Mouse (Mus musculus) spleen, adult 2 months (tissue): ENCODE data around the gene 1700025G04Rik. TPM values are rescaled to one million over a fixed set of nuclear protein-coding genes. Genes with fewer than 3 reads are reported as not detected.
A peak's percentile ranks its signal among the peaks of the same experiment; 100 is the strongest.
"Not testable (repeated sequence)": the region's sequence is repeated elsewhere in the genome, so short reads cannot be mapped to it uniquely, and the experiment has no call there.

Experiments
- DNase-seq, 2 experiments: peaks; one replicate each; pipeline versions ENCODE4 v3.0.0 to v3.0.0-alpha.2; 2012 to 2021; ENCODE audit warnings: low spot score in 2 of 2, low read depth in 1 of 2
- H3K27ac ChIP-seq: fragments of 200-500 bp; 2 replicates; pipeline ENCODE4 v1.5.1; 2012; ENCODE audit warnings: low read length, inconsistent platforms; ENCODE audit not compliant: insufficient read depth
- H3K27me3 ChIP-seq: fragments of 200-500 bp; 2 replicates; pipeline ENCODE4 v1.6.1; 2012; ENCODE audit warnings: mild to moderate bottlenecking, moderate library complexity, low read length, inconsistent platforms; ENCODE audit not compliant: control insufficient read depth, insufficient read depth
- H3K36me3 ChIP-seq: fragments of 200-500 bp; 2 replicates; pipeline ENCODE4 v1.6.1; 2012; ENCODE audit warnings: mild to moderate bottlenecking, low read length, inconsistent platforms; ENCODE audit not compliant: control insufficient read depth, insufficient read depth
- H3K4me1 ChIP-seq: fragments of 200-500 bp; 2 replicates; pipeline ENCODE4 v1.6.1; 2011; ENCODE audit warnings: inconsistent platforms; ENCODE audit not compliant: control insufficient read depth, insufficient read depth, insufficient read length
- H3K4me3 ChIP-seq: fragments of 200-500 bp; 2 replicates; pipeline ENCODE4 v1.5.1; 2011; ENCODE audit warnings: mild to moderate bottlenecking, inconsistent platforms; ENCODE audit not compliant: insufficient read depth, insufficient read length; ENCODE audit errors: extremely low read depth
- CTCF ChIP-seq: fragments of 200-500 bp; IDR thresholded peaks from 2 replicates; pipeline ENCODE4 v1.5.1; 2011; ENCODE audit warnings: mild to moderate bottlenecking, inconsistent platforms; ENCODE audit not compliant: insufficient read depth, insufficient read length, insufficient replicate concordance; ENCODE audit errors: extremely low read depth
- POLR2A ChIP-seq: fragments of 200-500 bp; IDR thresholded peaks from 2 replicates; pipeline ENCODE4 v1.6.1; 2011; ENCODE audit warnings: low read depth, low read length, inconsistent platforms
- WGBS: fragments of 180-500 bp; shearing (Covaris S2); methylation state at CpG from one replicate; pipeline ENCODE4 v1.1.7; 2018; 5-methylcytosine and 5-hydroxymethylcytosine counted together
- polyA plus RNA-seq: library from polyadenylated mRNA; depleted of rRNA; stranded (reverse); fragments of >200 nt; gene quantifications from 2 replicates; pipeline ENCODE4 v1.2.3, GENCODE M21; 2012

The 1700025G04Rik gene
- polyA plus RNA-seq, 1 experiment: 0.99 TPM

DNA sequence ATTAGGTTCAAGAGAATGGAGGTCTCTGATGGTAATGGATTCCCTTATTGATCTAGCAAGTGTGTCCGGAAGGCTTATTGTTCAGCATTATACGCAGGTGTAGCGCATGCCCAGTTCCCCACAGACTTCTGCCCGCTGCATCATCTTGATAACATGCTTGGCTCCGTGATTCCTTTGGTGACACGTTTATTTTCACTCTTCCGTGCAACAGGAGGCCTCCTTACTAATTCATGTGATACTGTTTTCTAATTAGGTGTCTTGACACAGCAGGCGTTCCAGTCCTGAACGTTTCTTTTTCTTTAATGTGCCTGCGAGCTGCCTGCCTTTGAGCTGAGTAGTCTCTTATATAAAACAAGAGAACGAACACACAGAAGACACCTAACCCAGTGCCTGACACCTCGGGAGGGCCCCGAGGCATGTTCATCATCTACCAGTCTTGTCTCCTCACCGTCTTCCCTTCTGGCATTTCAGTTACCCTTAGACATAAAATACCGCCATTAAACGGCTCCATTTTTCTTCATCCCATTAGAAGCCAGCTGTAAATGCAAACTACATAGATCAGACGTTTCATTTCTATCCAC lies 244.6 kb downstream of the 1700025G04Rik start:
- WGBS: 87% methylated on average over 17 of the region's 17 CpGs
- H3K4me3 ChIP-seq: no peak overlapping the region
- H3K4me1 ChIP-seq: no peaks in the 10 kb centered on the region
- no peaks in the 10 kb centered on the region for H3K36me3 ChIP-seq
- no peak overlapping the region for H3K27ac ChIP-seq
- DNase-seq: no peak
- TF ChIP-seq POLR2A: no peak
- no peak for TF ChIP-seq CTCF
- H3K27me3 ChIP-seq: no peaks in the 10 kb centered on the region

DNA sequence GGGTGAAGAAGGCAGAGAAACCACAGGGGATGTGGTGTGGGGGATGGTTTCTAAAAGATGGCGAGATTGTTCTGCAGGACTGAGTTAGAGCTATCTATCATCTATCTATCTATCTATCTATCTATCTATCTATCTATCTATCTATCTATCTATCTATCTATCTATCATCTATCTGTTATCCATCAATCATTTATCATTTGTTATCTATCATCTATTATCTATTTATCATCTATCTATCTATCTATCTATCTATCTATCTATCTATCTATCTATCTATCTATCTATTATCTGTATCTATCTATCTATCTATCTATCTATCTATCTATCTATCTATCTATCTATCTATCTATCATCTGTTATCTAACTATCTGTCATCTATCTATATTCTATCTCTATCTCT lies 249.6 kb downstream of the 1700025G04Rik start:
- H3K4me3 ChIP-seq, H3K27ac ChIP-seq, H3K4me1 ChIP-seq, H3K27me3 ChIP-seq, DNase-seq, H3K36me3 ChIP-seq: not testable (repeated sequence)
- 91% methylated on average over 1 of the region's 1 CpGs for WGBS

DNA sequence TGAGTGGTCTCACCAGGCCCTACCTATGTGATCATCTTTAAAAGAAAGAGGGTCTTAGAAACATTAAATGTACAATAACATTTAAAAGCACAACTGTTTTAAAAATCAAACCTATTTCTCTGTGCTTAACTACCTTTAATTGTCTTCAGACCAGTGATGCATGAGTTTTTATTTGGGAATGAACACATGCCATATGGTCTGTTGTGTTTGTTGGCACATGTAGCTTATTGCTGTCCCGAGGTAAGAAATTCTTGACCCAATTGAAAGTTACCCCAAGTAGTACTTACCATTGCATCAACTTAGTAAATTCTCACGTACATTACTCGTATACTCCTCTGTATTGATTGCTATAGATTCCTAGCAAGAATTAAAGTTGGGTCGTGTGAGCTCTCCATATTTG lies 254.7 kb downstream of the 1700025G04Rik start:
- DNase-seq: no peak
- H3K27ac ChIP-seq: no peak overlapping the region
- H3K27me3 ChIP-seq: no peaks in the 10 kb centered on the region
- no peak overlapping the region for H3K4me3 ChIP-seq
- TF ChIP-seq POLR2A (no peak), CTCF (no peak)
- H3K4me1 ChIP-seq: no peaks in the 10 kb centered on the region
- 90% methylated on average over 4 of the region's 4 CpGs for WGBS
- H3K36me3 ChIP-seq: no peaks in the 10 kb centered on the region

DNA sequence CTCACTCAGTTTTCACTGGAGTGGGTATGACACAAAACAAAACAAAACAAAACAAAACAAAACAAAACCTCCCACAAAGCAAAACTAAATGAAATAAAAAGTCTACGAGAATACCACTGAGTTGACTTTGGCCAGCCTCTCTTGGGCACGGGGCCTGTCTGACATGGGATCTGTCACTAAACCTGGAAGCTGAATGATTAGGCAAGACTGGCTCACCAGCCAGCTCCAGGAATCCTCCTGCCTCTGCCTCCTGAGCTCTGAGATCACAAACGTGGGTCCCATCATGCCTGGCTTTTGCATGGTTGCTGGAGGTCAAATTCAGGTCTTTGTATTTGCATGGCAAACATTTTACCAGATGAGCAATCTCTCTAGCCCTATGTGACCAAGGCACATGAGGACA lies 258.1 kb downstream of the 1700025G04Rik start:
- H3K36me3 ChIP-seq: no peaks in the 10 kb centered on the region
- no peak overlapping the region for H3K4me3 ChIP-seq
- H3K27ac ChIP-seq: no peak overlapping the region
- no peaks in the 10 kb centered on the region for H3K4me1 ChIP-seq
- 87% methylated on average over 3 of the region's 3 CpGs for WGBS
- no peak for DNase-seq
- no peak for TF ChIP-seq POLR2A
- no peak for TF ChIP-seq CTCF
- H3K27me3 ChIP-seq: no peaks in the 10 kb centered on the region

DNA sequence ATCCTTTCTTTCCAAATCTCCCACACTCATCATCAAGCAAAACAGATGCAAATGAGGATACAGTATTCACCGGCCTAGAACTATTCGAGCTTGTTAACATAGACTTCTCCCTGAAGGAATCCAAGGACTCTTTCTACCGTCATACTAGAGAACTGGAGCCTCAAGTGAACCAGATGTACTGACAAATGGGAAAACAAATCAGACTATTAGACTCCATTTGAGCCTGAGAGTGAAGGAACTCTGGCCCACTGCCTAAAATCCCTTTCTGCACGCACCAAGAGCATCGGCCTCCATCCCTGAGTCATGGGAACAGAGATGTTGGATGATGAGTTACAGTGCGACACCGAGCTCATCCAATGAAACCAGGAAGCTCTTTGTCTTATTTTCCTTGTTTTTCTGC lies 264.9 kb downstream of the 1700025G04Rik start:
- 87% methylated on average over 7 of the region's 7 CpGs for whole genome bisulfite sequencing
- no peak for TF ChIP-seq CTCF
- no peak for TF ChIP-seq POLR2A

DNA sequence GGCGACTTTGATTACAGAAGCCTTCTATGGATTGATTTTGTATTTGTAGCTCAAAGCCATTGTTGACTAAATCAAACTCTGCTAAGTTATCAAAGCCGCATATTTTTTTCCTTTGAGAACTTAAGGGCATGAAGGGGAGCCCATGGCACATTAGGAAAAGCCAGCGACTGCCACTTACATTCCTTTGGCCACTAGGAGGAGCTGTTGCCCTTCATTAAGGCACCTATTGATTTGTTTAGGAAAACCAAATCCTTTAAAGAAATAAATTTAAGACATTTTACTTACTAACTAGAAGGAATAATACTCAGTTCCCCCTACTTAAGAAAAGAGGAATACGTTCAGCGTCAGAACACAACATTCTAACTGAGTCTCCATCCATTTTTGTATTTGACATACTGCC lies 269.5 kb downstream of the 1700025G04Rik start:
- 36% methylated on average over 5 of the region's 5 CpGs for WGBS
- Histone ChIP-seq H3K4me1 (no peaks in the 10 kb centered on the region), H3K27ac (no peak overlapping the region), H3K36me3 (peaks cover 17% of the 10 kb centered on the region), H3K4me3 (no peak overlapping the region), H3K27me3 (no peaks in the 10 kb centered on the region)
- TF ChIP-seq CTCF: no peak
- TF ChIP-seq POLR2A: no peak
- DNase-seq: peak; percentile 11 to 45

More for the DNA sequence above, 264.9 kb downstream of the 1700025G04Rik start:
- Histone ChIP-seq H3K4me1 (no peaks in the 10 kb centered on the region), H3K27me3 (no peaks in the 10 kb centered on the region), H3K27ac (no peak overlapping the region), H3K4me3 (no peak overlapping the region), H3K36me3 (no peaks in the 10 kb centered on the region)
- no peak for DNase-seq

DNA sequence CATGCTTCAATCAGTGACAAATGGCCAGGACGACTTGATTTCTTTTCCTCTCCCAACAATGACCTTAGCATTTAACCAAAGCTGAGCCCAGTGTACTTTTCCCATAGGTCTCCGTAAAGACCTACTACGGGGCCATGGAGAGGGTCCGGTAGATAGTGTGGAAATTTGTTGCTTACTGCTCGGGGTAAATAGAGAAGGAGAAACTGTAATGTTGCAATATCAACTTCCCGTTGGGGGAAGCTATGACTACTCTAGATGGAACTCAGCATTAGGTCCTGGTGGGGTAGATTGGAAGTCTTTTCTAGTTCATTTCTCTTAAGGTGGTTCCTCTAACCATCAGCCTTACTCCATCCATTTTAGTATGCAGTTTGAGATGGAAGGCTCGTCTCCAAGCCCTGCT lies 270.7 kb downstream of the 1700025G04Rik start:
- WGBS: 87% methylated on average over 7 of the region's 7 CpGs
- DNase-seq: no peak

More for the DNA sequence above, 270.7 kb downstream of the 1700025G04Rik start:
- TF ChIP-seq CTCF (no peak), POLR2A (no peak)
- no peak overlapping the region for H3K4me3 ChIP-seq
- no peaks in the 10 kb centered on the region for H3K27me3 ChIP-seq
- H3K4me1 ChIP-seq: no peaks in the 10 kb centered on the region
- peaks cover 20% of the 10 kb centered on the region for H3K36me3 ChIP-seq
- H3K27ac ChIP-seq: 0 out of 2 replicates have a peak overlapping the region, but pooled peaks have one; percentile 25
